Mouse (Mus musculus) megakaryocyte, adult 5-6 weeks (primary cell): ENCODE data around the gene Gm28230. TPM values are rescaled to one million over a fixed set of nuclear protein-coding genes. Genes with fewer than 3 reads are reported as not detected.

Source experiments
- ATAC-seq: 2 replicates; pipeline ENCODE4 v1.8.0; 2016; ENCODE audit warnings: mild to moderate bottlenecking, inconsistent platforms; ENCODE audit not compliant: poor library complexity, severe bottlenecking
- total RNA-seq, 2 experiments: library from RNA; stranded (forward) in 1 of 2; stranded (reverse) in 1 of 2; fragments of 153-499, 151-499 nt in 1 of 2; fragments of 221-1000, 200-1000 nt in 1 of 2; gene quantifications; 2 replicates each; pipeline versions ENCODE4 v1.2.3 to v1.2.4; 2015 to 2017

Gene Gm28230
- total RNA-seq, 2 experiments from 2014 or later = not detected

DNA sequence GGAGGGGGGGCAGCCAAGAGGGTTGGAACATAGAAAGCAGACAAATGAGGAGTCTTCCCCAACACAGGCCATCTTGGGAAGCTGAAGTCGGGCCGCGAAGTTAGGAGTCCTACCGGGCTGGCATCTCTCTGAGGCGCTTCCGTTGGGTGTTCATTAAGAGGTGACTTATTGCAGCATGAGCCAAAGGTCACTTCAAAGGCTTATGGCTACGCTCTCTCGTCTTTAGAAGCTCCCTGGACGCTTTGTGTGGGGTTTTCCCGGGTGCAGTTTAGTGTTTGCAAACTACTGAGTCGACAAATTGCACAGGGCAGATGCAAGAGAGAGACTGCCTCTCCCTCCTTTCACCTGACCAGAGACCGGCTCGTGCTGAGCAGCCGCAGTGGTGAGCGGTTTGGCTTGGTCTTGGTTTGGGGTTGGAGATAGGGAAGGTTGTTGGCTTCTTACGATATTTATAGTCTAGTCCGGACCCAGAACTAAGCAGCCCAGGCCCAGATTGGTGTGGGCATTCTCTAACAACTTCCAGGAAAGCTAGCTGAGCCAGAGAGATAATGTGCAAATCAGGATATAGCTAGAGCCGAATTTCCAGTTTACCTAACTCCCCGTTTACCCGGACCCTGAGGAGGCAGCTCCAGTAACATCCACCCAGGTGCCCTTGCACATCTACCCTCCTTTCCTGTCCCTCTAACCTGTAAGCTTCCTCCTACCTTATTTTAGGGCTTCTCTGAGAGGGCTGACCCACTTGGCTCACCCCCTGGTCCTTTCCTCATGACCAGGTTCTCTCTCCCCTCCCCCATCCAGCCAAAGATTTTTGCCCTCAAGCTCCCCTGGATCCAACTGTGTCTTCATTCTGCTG, 12.3 kb downstream of the Gm28230 start:
- no peak for ATAC-seq

DNA sequence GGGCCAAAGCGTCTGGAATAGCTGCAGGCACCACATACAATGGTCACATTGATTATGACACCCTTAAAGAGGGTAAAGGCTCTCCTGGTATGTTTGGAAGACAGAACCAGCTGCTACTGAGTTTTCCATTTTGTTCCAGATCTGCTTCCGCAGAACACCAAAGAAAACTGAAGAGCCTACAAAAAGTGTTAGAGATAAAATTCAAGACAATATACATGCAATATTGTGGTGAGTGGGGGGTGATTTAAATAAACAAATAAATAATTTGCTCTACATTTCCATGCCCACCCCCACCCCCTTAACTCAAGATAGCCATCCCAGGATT, 12.9 kb downstream of the Gm28230 start:
- no peak for ATAC-seq

DNA sequence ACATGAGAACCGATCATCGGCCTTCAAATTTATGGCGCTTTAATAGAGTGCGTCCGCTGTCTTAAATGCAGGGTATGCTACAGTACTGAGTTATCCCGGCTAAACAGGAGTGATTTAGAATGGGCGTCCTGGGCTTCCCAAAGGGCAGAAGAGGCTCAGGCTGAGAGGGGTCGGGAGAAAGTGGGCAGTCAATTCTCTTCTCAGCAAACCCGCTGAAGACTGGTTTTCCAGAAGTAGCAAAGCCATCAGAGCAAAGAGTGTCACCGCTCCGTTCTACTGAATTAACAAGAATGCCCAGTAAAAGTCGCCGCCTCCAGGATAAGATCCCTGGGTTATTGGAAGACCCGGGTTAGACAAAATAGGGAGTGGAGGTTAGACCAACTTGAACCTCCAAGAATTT, 13.3 kb downstream of the Gm28230 start:
- ATAC-seq = no peak

DNA sequence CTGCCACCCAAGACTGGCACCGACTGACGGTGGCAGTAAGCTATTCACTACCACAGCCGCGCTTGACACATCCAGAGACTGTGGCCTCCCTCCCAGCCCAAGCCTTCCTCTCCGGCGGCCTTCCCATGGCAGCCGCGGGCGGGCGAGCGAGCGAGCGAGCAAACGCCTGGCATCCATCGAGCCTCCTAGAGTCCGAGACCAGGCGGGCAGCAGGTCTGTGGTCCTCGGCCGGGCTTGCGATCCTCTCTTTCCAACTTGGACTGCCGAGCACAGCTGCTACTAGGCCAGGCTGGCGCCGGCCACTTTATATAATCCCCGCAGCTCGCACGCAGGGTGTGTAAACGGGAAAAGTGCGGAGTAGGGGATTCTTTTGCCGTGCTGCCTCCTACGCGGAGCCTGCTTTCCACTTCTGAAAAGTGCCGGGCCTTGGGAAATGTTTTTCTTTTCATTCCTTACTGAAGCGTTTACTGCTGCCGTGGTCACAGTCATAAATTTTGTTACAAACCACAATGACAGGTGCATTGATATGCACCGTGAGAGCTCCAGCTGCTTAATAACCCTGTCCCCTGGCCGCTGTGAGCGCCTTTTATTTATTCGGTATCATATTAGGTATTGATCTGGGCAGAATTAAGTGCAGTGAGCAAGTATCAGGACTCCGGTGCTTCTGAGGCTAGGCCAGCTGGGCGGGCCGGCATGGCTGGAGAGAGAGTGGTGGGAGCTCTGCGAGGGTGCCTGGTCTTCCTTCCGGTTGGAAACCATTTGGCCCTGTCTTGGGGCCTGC, 14.0 kb downstream of the Gm28230 start:
- ATAC-seq = no peak

DNA sequence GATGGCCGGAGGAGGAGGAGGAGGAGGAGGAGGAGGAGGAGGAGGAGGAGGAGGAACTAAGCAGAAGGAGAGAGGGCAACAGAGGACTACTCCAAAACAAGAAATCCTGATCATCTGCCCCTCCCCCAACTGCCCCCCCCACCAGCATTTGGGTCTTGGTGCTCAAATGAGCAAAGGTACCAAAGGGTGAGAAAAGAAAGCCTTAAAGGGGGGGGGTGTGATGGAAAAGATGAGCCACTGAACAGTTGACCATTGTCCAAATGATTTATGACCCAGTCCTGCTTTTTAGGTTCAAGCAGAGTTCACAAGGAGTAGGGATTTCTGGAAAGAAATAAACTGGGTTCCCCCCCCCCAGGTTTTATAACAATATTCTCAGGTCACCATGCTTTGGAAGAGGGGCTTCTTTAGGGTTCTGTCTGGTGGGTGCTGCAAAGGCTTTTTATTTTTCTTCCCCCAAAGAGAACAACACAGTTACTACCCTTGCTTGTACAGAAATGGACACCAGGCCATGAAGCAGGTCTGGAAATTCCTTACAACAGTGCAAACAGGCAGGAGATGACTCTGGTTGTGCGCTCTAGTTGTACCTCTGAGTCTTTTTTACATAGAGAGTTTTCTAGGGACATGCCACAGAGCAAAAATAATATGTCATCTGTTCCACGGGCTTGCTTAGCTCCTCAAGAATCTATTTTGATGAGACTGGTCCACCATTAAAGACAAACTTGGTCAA, 14.9 kb downstream of the Gm28230 start:
- no peak for ATAC-seq

DNA sequence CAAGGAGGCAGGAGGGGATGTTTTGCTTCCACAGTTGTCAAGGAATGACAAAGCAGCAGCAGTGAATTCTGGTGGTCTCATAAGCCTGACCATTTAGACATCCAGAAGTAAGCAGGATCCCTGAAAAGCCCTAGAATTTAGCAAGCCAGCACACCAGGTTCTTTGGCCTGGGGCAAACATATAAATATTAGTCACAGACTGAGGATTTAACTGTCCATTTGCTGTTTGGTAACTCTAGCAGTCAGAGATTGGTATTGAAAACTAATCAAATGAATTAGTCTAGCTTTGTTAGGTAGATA, 15.4 kb downstream of the Gm28230 start:
- no peak for ATAC-seq

DNA sequence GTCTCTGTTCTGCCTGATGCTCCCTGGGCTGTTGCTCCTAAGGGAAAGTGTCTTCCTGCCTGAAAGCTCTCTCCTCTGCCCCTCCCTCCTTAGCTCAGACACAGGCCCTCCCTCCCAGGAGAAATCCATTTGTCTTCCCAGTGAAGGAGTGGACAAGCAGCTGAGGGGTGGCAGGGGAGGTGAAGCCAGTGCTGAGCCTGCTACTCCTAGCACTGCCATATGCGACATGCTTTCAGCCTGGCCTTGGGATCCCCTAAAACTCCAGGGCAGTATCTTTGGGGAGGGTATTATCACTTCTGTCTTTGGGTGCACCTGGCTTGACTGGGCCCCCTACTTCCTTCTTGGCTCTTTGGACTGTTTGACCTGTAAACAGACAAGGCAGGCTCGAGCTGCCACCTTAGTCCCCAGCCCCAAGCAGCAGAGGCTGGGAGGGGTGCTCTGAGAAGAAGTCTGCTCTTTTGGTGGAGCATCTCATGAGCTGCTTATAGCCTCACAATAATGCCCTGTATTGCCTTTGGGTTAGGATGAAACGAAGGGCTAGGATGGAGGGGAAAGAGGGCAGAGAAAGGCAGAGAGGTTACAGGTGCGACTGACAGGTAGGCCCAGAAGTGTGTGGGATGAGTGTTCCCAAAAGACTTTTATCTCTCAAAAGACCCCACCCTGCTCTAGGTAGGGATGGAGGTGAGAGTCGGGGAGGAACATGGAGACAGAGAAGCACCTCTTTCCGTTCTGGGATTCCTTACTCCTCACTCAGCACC, 19.2 kb downstream of the Gm28230 start:
- no peak for ATAC-seq

DNA sequence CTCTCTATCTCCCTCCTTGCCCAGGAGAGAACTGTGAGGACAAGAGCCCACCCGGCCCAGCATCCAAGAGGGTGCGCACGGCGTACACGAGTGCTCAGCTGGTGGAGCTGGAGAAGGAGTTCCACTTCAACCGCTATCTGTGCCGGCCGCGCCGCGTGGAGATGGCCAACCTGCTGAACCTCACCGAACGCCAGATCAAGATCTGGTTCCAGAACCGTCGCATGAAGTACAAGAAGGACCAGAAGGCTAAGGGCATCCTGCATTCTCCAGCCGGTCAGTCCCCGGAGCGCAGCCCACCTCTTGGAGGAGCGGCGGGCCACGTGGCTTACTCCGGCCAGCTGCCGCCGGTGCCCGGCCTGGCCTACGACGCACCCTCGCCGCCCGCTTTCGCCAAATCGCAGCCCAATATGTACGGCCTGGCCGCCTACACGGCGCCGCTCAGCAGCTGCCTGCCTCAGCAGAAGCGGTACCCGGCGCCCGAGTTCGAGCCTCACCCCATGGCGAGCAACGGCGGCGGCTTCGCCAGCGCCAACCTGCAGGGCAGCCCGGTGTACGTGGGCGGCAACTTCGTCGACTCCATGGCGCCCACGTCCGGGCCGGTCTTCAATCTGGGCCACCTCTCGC, 19.9 kb downstream of the Gm28230 start:
- ATAC-seq = no peak

DNA sequence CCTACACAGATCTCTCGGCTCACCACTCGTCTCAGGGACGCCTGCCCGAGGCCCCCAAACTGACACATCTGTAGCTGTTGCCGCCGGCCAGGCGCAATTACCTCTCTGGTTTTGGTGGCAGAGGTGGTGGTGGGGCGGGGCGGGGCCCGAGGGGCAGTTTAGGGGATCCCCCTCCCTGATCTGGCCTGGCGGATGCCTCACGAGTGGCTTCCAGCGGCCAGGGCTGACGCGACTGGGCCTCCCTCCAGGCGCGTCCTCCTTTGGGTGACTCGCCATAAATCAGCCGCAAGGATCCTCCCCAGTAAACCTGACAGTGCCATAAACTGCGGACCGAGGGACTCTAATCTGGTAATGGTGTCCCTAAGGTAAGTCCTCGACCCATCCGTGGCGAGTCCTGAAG, 20.5 kb downstream of the Gm28230 start:
- no peak for ATAC-seq

DNA sequence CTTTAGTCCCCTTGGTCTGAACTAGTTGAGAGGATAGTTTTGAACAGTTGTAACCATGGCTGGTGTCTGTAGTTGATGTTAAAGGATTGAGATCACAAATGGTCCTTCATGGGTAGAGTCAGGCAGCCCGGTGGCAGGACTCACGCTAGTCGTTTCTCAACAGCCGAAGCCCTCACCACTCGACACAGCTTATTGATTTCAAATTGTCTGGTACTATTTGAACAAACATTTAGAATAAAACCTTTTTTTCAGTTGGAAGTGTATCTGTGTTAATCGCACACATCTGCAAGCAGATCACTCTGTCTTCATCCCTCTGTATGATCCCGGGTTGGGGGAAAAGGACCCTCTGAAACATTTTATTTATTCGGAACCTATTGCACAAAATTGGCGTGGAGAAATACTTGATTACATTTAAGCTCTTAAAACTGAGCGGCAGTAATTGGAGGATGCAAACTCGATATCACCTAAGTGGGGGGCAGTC, 21.2 kb downstream of the Gm28230 start:
- ATAC-seq = no peak

DNA sequence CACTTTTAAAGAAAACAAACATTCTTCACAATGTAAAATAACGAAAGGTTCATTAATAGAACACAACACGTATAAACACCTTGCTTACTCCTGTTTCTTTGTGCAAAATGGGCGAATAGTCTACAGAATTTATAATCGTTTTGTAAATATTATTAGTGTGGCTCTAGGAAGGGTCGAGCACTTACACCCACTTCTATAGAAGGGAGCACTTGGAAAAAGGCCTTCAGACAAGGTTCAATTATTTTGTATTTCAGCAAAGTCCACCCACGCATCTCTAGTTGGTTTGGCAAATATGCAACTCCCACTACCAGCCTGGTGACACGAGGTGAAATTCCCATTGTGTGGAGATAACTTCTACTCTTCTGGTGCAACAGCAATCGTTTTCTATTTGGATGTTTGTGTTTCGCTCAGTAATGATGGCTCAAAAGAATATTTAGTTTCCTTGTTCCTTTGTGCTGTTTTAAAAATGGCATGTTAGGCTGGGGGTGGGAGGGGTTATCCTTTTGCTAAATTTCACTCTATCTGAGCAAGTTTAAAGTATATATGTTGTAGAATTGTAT, 22.0 kb downstream of the Gm28230 start:
- ATAC-seq = no peak

DNA sequence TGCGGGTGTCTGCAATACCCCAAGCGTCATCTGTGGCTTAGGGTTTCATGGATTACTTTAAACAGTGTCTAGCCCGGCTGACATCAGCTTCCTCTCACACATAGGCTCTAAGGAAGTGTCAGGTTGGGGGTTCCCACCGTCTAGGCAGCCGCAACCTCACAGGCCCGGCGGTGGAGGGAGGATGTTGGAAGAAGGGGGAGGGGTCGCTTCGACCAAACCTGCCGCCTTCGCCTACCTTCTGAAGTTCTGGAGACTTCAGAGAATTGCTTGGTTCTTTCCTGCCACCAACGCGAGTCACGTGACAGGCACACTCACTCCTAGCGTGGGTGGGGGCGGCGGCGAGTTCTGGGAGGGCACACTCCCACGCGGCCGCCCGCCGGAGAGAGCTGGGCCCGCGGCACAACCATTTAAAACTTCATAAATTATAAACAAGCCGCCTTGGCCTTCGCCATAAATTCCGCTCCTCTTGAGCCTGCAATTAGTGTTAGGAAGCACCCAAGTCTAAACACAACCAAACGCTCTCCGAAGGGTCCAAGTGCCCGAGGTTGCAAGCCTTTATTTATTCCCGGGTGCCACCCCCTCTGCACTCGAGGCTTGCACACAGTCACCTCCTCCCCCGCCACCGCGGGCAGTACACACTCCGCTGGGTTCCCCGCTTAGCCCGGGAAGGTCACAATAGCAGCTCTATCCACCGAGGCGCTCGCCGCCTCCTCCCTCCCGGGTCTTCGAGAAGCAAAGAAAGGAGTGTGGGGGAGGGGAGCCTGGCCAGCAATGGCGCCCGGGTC, 23.0 kb downstream of the Gm28230 start:
- 0 out of 2 replicates have a peak, but pooled peaks have one; percentile 27 for ATAC-seq

DNA sequence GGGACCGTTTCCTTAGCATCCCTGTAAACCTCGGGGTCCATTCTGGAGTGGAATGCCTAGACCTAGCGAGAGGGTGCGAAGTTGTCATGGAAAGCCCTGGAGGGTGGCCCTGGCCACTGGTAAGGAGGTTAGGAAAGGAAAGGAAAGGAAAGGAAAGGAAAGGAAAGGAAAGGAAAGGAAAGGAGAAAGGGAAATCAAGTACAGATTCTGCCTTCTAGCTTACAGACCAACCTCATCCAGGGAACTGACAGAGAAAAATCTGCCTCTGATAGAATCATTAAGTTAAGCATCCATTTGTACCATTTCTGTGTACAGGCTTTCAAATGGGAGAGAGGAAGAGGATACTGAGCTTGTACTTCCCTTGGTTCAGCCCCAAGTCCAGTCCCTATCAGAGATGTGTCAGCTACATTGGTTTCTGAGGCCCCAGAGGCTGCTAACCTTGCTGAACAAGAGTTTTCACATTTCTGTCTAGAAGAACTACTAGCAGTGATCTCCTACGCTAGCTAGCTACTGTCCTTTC, 24.3 kb downstream of the Gm28230 start:
- ATAC-seq = no peak

DNA sequence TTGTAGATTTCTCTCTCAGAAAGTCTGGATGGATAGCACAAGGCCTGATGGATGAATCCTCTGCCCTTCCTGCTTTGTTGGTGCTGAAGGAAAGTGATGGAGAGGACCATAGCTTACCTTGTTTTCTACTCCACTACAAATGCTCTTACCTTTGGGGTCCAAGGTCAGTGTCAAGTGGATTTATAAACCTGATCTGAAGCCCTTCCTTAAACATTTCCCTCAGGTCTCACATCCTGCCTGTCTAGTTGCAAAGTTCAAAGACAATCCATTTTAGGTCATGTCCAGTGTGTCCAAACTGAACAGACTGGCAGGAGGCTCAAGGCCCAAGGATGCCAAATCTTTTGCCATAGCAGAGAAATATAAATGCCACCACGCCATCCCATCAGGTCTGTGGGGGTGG, 25.3 kb downstream of the Gm28230 start:
- no peak for ATAC-seq

DNA sequence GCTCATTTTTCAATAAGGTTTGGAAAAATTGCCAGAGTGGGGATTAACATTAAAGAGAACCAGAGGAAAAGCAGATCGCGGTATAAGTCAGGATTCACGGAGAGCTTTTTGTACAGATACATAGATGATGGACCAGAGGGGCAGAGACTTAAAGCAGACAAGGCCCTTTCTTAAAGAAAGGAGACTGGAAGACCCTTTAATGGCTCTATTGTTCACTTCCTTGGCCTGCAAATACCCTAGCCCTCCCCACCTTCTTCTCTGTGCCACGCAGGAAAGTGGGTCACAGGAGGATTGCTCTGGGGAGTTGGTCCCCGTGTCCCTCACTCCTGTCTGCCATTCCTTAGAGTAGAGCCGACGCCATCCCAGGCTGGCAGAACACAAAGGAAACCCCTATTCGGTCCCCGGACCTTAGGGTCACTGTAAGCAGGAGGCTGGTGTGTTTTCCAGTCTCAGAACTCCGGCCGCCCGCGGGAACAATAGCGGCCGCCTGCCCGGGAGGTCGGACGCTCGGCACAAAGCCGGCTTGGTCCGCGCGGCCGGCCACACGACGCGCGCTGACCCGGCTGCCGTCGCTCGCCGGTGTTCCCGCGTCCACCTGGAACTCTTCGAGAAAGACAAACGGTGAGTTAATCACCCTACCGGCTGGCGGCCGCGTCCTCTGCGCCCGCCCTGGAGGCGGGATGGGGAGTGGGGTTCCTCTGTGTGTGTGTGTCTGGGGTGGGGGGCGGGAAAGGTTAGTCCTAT, 26.1 kb downstream of the Gm28230 start:
- ATAC-seq = no peak

DNA sequence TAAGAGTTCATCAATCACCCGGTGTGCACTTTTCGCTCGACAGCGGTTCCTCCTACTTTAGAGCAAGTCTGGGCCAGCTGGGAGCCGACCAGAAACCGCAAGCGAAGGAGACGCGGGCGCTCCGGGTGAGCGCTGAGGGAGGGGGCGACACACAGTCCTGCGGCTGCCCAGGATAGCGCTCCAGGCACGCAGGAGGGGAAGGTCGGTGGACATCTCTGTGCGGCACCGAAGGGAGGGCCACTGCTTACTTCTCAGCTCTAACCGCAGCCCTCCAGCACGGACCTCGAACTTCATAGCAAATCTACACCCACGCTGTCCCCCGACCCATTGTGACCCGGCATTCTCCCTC, 26.6 kb downstream of the Gm28230 start:
- no peak for ATAC-seq

DNA sequence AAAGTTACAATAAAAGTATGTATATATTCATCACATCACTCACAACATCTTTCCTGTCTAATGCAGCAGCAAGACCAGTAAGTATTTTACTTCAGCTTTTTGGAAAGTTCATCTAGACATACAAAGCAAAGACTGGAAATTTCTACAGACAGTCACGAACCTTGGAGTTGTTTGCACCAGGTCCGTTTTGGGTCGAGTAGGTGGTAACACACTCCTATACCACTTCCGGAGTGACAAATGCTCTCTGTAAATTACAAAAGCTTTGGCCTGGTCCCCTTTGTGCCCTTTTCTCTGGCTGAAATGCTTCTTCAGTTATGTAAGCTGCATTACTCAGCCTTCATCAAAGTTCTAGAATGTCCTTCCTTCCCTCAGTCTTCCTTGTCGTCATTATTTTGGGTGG, 27.2 kb downstream of the Gm28230 start:
- ATAC-seq = no peak

DNA sequence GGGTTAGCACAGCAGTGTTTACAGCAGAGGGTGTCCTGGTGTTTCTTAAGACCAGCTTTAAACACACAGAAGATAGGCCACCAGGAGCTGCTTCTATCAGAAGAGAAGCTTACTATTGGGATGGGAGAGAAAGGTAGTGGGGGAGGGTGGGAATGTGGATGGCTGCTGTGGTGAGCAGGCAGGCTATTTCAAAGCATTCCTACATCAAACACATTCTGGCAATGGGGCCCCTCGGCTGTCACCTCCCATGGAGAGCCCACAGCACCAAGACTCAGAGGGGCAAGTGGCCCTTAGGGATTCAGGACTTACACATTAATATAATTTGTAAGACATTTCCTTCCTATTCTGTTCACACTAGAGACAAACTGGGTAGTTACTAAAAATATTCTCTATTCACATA, 33.6 kb downstream of the Gm28230 start:
- no peak for ATAC-seq

DNA sequence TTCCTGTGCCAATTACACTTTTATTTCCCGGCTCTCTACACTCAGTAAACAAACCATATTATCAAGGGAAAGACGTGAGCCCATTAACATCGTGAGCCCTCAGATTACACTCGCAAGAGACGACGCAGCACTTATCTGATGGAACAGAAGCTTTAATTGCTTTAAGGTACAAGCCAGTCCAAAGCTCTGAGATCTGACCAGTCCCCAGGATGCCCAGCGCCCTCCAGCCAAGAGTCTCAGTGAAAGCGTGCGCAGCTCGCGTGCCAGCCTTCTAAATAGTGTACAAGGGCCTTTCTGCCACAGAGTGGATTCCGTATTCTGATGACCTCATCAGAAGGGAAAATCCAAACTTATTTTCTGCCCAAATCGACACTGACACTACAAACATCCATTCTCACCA, 35.4 kb downstream of the Gm28230 start:
- ATAC-seq = no peak
